Mouse (Mus musculus): Measurements from ENCODE around the gene Ptpre.

DNA sequence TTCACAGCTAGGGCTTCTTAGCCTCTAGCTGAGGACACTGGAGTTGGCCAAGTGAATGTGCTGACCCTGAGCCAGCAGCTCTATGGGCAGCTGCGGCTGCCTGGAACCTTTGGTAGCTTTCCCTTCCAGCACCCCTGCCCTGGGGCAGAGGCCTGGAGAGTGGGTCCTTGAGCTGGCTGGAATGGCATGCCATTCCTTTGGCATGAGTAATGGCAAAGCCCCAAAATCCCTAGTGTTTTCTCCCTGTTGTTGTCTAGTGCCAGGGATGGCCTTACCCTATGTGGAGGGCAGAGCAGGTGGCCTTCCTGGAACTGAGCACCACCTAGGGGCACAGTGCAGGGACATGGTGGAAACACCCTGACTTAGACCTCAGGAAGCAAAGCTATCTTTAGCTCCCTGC is 14.3 kb downstream of the Ptpre start:
- TF ChIP-seq CTCF (conservative IDR thresholded peaks at IDR 0.05 in 1 of 2, IDR thresholded peaks at IDR 0.05 in 1 of 2; ENCODE audit: low read depth in 2 of 2, low read length in 2 of 2) (no peak), ZC3H11A (IDR thresholded peaks at IDR 0.05; ENCODE audit: low read depth, low read length) (no peak), NELFE (IDR thresholded peaks at IDR 0.05; ENCODE audit: low read depth, low read length) (no peak), EP300 (IDR thresholded peaks at IDR 0.05; ENCODE audit: low read length) (no peak), CHD1 (IDR thresholded peaks at IDR 0.05; ENCODE audit: low read depth, low read length) (no peak), POLR2AphosphoS2 (IDR thresholded peaks at IDR 0.05; ENCODE audit: low read depth, low read length) (no peak), MXI1 (IDR thresholded peaks at IDR 0.05; ENCODE audit: low read depth, low read length) (no peak)
